Mouse (Mus musculus) ES-E14 (cell line): ENCODE measurements at regions not wholly inside any gene's neighbourhood (a gene's known extent, or its start where the extent isn't known, plus 50 kb on each side); places are given as distances from the start of the nearest gene placed in this dataset.

ENCODE experiments used
- MAFK ChIP-seq: IDR thresholded peaks from 2 replicates; pipeline ENCODE4 v1.6.1; 2014; ENCODE audit warnings: mild to moderate bottlenecking, low read depth, low read length, inconsistent platforms; ENCODE audit not compliant: insufficient read depth
- ZNF384 ChIP-seq: IDR thresholded peaks from 2 replicates; pipeline ENCODE4 v1.6.1; 2012; ENCODE audit warnings: low read depth, low read length, inconsistent platforms

GRCm38 (mm10) chr15:86721131-86721530 is 506.9 kb downstream of the Tbc1d22a start:
- TF ChIP-seq ZNF384 (no peak), MAFK (no peak)
